Mouse (Mus musculus): ENCODE data around the gene Gm648. TPM values are rescaled to one million over a fixed set of nuclear protein-coding genes. Genes with fewer than 3 reads are reported as not detected.

The Gm648 gene
- polyA plus RNA-seq, 1 experiment from 2014 or later: not detected

Small RNA genes lying within 50 kb of the gene (microRNA-seq; reads per million reads assigned to microRNA genes)
- gene Mir5116: not detected

Other genes with a start within 250 kb of the Gm648 start
- 7.8 and 8.0 TPM in 2 replicates for gene Zfp449, start 203.2 kb downstream of the Gm648 start, polyA plus RNA-seq (2016; fragmentation: Nextera tagmentation; extraction: Ambion mirVana)
- gene Smim10l2a, start 175.0 kb downstream of the Gm648 start, polyA plus RNA-seq (2016; fragmentation: Nextera tagmentation; extraction: Ambion mirVana): 5.3 and 6.7 TPM in 2 replicates
- 0.61 and 1.2 TPM in 2 replicates for gene Gm2174, start 101.6 kb downstream of the Gm648 start, polyA plus RNA-seq (2016; fragmentation: Nextera tagmentation; extraction: Ambion mirVana)
- 22.9 and 24.8 TPM in 2 replicates for gene Ints6l, start 94.7 kb downstream of the Gm648 start, polyA plus RNA-seq (2016; fragmentation: Nextera tagmentation; extraction: Ambion mirVana)
- not detected in 2 replicates for gene Gm10477, start 24.9 kb downstream of the Gm648 start, polyA plus RNA-seq (2016; fragmentation: Nextera tagmentation; extraction: Ambion mirVana)
- gene Mmgt1, start 48.5 kb upstream of the Gm648 start, polyA plus RNA-seq (2016; fragmentation: Nextera tagmentation; extraction: Ambion mirVana): 34.4 and 37.1 TPM in 2 replicates
- 8.9 and 9.9 TPM in 2 replicates for gene Slc9a6, start 60.2 kb upstream of the Gm648 start, polyA plus RNA-seq (2016; fragmentation: Nextera tagmentation; extraction: Ambion mirVana)
- 42.7 and 57.6 TPM in 2 replicates for gene Fhl1, start 182.2 kb upstream of the Gm648 start, polyA plus RNA-seq (2016; fragmentation: Nextera tagmentation; extraction: Ambion mirVana)